Mouse (Mus musculus): ENCODE results near the gene Nup210. TPM values are rescaled to one million over a fixed set of nuclear protein-coding genes. Genes with fewer than 3 reads are reported as not detected.
A peak's percentile ranks its signal among the peaks of the same experiment; 100 is the strongest.

Nup210 gene
- polyA plus RNA-seq, 1 experiment: not detected

- H3K79me2 ChIP-seq (ENCODE audit: control insufficient read depth, insufficient read depth): no peaks in the 10 kb centered on the region
These were observed 102.3 kb downstream of the Nup210 start for GRCm38 (mm10) chr6:91014198-91014958.

GRCm38 (mm10) chr6:91012458-91012857 lies 104.2 kb downstream of the Nup210 start:
- no peaks in the 10 kb centered on the region for H3K79me3 ChIP-seq (ENCODE audit: low read depth)
- TF ChIP-seq MAX (IDR thresholded peaks at IDR 0.05): no peak
- TF ChIP-seq USF1 (IDR thresholded peaks at IDR 0.05; ENCODE audit: low read depth): no peak
- no peak for TF ChIP-seq MYOG (IDR thresholded peaks at IDR 0.05; ENCODE audit: control insufficient read depth, extremely low read depth, insufficient read length)
- TF ChIP-seq FOSL1 (IDR thresholded peaks at IDR 0.05; ENCODE audit: insufficient read depth, low read length, poor library complexity, severe bottlenecking): no peak
- TF ChIP-seq CEBPB (IDR thresholded peaks at IDR 0.05; ENCODE audit: low read depth): no peak
- TF ChIP-seq MYOD1 (IDR thresholded peaks at IDR 0.05; ENCODE audit: control insufficient read depth, insufficient read length, low read depth): no peak
- TF ChIP-seq CTCF (IDR thresholded peaks at IDR 0.05; ENCODE audit: control insufficient read depth, insufficient read depth, insufficient read length): no peak
- H3K36me3 ChIP-seq (ENCODE audit: control insufficient read depth, insufficient read depth): no peaks in the 10 kb centered on the region

More at GRCm38 (mm10) chr6:91014198-91014958, 102.3 kb downstream of the Nup210 start:
- peak; percentile 27 for TF ChIP-seq USF1 (IDR thresholded peaks at IDR 0.05; ENCODE audit: low read depth)
- no peak for TF ChIP-seq CTCF (IDR thresholded peaks at IDR 0.05; ENCODE audit: control insufficient read depth, insufficient read depth, insufficient read length)
- Histone ChIP-seq H3K27me3 (ENCODE audit: control insufficient read depth, insufficient read depth, insufficient read length) (peaks cover 11% of the 10 kb centered on the region), H3K4me3 (ENCODE audit: insufficient read depth, poor library complexity, severe bottlenecking) (no peak overlapping the region), H3K79me3 (ENCODE audit: low read depth) (no peaks in the 10 kb centered on the region), H3ac (ENCODE audit: control insufficient read depth, insufficient read length, low read depth) (no peak overlapping the region), H3K36me3 (ENCODE audit: control insufficient read depth, insufficient read depth) (no peaks in the 10 kb centered on the region)

GRCm38 (mm10) chr6:91011568-91011967 lies 105.1 kb downstream of the Nup210 start:
- Histone ChIP-seq H3K27me3 (ENCODE audit: control insufficient read depth, insufficient read depth, insufficient read length) (peaks cover 7% of the 10 kb centered on the region), H3K79me3 (ENCODE audit: low read depth) (no peaks in the 10 kb centered on the region), H3K79me2 (ENCODE audit: control insufficient read depth, insufficient read depth) (no peaks in the 10 kb centered on the region), H3K4me3 (ENCODE audit: insufficient read depth, poor library complexity, severe bottlenecking) (no peak overlapping the region), H3K36me3 (ENCODE audit: control insufficient read depth, insufficient read depth) (no peaks in the 10 kb centered on the region), H3ac (ENCODE audit: control insufficient read depth, insufficient read length, low read depth) (no peak overlapping the region)
- TF ChIP-seq CEBPB (IDR thresholded peaks at IDR 0.05; ENCODE audit: low read depth): no peak
- no peak for TF ChIP-seq FOSL1 (IDR thresholded peaks at IDR 0.05; ENCODE audit: insufficient read depth, low read length, poor library complexity, severe bottlenecking)
- TF ChIP-seq MYOD1 (IDR thresholded peaks at IDR 0.05; ENCODE audit: control insufficient read depth, insufficient read length, low read depth): no peak
- TF ChIP-seq MYOG (IDR thresholded peaks at IDR 0.05; ENCODE audit: control insufficient read depth, extremely low read depth, insufficient read length): no peak
- TF ChIP-seq MAX (IDR thresholded peaks at IDR 0.05): no peak

More at GRCm38 (mm10) chr6:91012458-91012857, 104.2 kb downstream of the Nup210 start:
- Histone ChIP-seq H3ac (ENCODE audit: control insufficient read depth, insufficient read length, low read depth) (no peak overlapping the region), H3K4me3 (ENCODE audit: insufficient read depth, poor library complexity, severe bottlenecking) (no peak overlapping the region), H3K79me2 (ENCODE audit: control insufficient read depth, insufficient read depth) (no peaks in the 10 kb centered on the region), H3K27me3 (ENCODE audit: control insufficient read depth, insufficient read depth, insufficient read length) (peaks cover 9% of the 10 kb centered on the region)

- TF ChIP-seq CEBPB (IDR thresholded peaks at IDR 0.05; ENCODE audit: low read depth): no peak
- no peak for TF ChIP-seq FOSL1 (IDR thresholded peaks at IDR 0.05; ENCODE audit: insufficient read depth, low read length, poor library complexity, severe bottlenecking)
- no peak for TF ChIP-seq MYOD1 (IDR thresholded peaks at IDR 0.05; ENCODE audit: control insufficient read depth, insufficient read length, low read depth)
- TF ChIP-seq MAX (IDR thresholded peaks at IDR 0.05): no peak
- TF ChIP-seq MYOG (IDR thresholded peaks at IDR 0.05; ENCODE audit: control insufficient read depth, extremely low read depth, insufficient read length): no peak
- TF ChIP-seq USF1 (IDR thresholded peaks at IDR 0.05; ENCODE audit: low read depth): no peak
- Histone ChIP-seq H3K4me3 (ENCODE audit: insufficient read depth, poor library complexity, severe bottlenecking) (no peak overlapping the region), H3K79me2 (ENCODE audit: control insufficient read depth, insufficient read depth) (no peaks in the 10 kb centered on the region), H3K36me3 (ENCODE audit: control insufficient read depth, insufficient read depth) (no peaks in the 10 kb centered on the region), H3K79me3 (ENCODE audit: low read depth) (no peaks in the 10 kb centered on the region), H3ac (ENCODE audit: control insufficient read depth, insufficient read length, low read depth) (no peak overlapping the region), H3K27me3 (ENCODE audit: control insufficient read depth, insufficient read depth, insufficient read length) (peaks cover 10% of the 10 kb centered on the region)
These were observed 108.3 kb downstream of the Nup210 start for GRCm38 (mm10) chr6:91008284-91008830.

- TF ChIP-seq USF1 (IDR thresholded peaks at IDR 0.05; ENCODE audit: low read depth) (no peak), MAX (IDR thresholded peaks at IDR 0.05) (no peak), CEBPB (IDR thresholded peaks at IDR 0.05; ENCODE audit: low read depth) (no peak), MYOD1 (IDR thresholded peaks at IDR 0.05; ENCODE audit: control insufficient read depth, insufficient read length, low read depth) (no peak), CTCF (IDR thresholded peaks at IDR 0.05; ENCODE audit: control insufficient read depth, insufficient read depth, insufficient read length) (no peak), MYOG (IDR thresholded peaks at IDR 0.05; ENCODE audit: control insufficient read depth, extremely low read depth, insufficient read length) (no peak), FOSL1 (IDR thresholded peaks at IDR 0.05; ENCODE audit: insufficient read depth, low read length, poor library complexity, severe bottlenecking) (no peak)
These were observed 109.4 kb downstream of the Nup210 start for GRCm38 (mm10) chr6:91007207-91007606.

More at GRCm38 (mm10) chr6:91007207-91007606, 109.4 kb downstream of the Nup210 start:
- peaks cover 10% of the 10 kb centered on the region for H3K27me3 ChIP-seq (ENCODE audit: control insufficient read depth, insufficient read depth, insufficient read length)
- no peaks in the 10 kb centered on the region for H3K36me3 ChIP-seq (ENCODE audit: control insufficient read depth, insufficient read depth)
- H3K79me3 ChIP-seq (ENCODE audit: low read depth): no peaks in the 10 kb centered on the region
- H3K4me3 ChIP-seq (ENCODE audit: insufficient read depth, poor library complexity, severe bottlenecking): no peak overlapping the region
- no peaks in the 10 kb centered on the region for H3K79me2 ChIP-seq (ENCODE audit: control insufficient read depth, insufficient read depth)
- no peak overlapping the region for H3ac ChIP-seq (ENCODE audit: control insufficient read depth, insufficient read length, low read depth)

Data from C2C12 (cell line).